Mouse (Mus musculus) lung, postnatal 0 days (tissue): ENCODE measurements around the gene Itpa. TPM values are rescaled to one million over a fixed set of nuclear protein-coding genes. Genes with fewer than 3 reads are reported as not detected.

Experiments
- ATAC-seq: fragments of 200-750 bp; cut with Nextera tagmentation; 2 replicates; pipeline ENCODE4 v1.8.0; 2017; ENCODE audit warnings: moderate library complexity
- DNase-seq: peaks from one replicate; pipeline ENCODE4 v3.0.0-alpha.2; 2016; ENCODE audit warnings: low spot score
- H3K27ac ChIP-seq: fragments of 300-500 bp; sonication (generic); 2 replicates; pipeline ENCODE4 v1.5.1; 2014; ENCODE audit warnings: antibody characterized with exemption, mild to moderate bottlenecking, low read length, mixed read lengths
- H3K27me3 ChIP-seq: fragments of 300-500 bp; sonication (generic); replicated peaks from 2 replicates; pipeline ENCODE4 v1.6.1; 2014; ENCODE audit warnings: low read length, mixed read lengths; ENCODE audit not compliant: insufficient read depth
- H3K36me3 ChIP-seq: fragments of 300-500 bp; sonication (generic); 2 replicates; pipeline ENCODE4 v1.6.1; 2014; ENCODE audit warnings: low read length, mixed read lengths; ENCODE audit not compliant: insufficient read depth
- H3K4me1 ChIP-seq: fragments of 300-500 bp; sonication (generic); 2 replicates; pipeline ENCODE4 v1.6.1; 2014; ENCODE audit warnings: antibody characterized with exemption, low read depth, low read length, mixed read lengths; ENCODE audit not compliant: insufficient read depth
- H3K4me2 ChIP-seq: fragments of 300-500 bp; sonication (generic); replicated peaks from 2 replicates; pipeline ENCODE4 v1.6.1; 2014; ENCODE audit warnings: low read depth, mild to moderate bottlenecking, low read length, moderate library complexity, mixed read lengths
- H3K4me3 ChIP-seq: fragments of 300-500 bp; sonication (generic); 2 replicates; pipeline ENCODE4 v1.5.1; 2014; ENCODE audit warnings: low read depth, low read length
- H3K9ac ChIP-seq: fragments of 300-500 bp; sonication (generic); replicated peaks from 2 replicates; pipeline ENCODE4 v1.6.1; 2014; ENCODE audit warnings: low read depth, mild to moderate bottlenecking
- H3K9me3 ChIP-seq: fragments of 300-500 bp; sonication (generic); 2 replicates; pipeline ENCODE4 v1.6.1; 2016; ENCODE audit warnings: low read length, mixed read lengths
- CTCF ChIP-seq: IDR thresholded peaks from 2 replicates; pipeline ENCODE4 v1.5.1; 2016; ENCODE audit warnings: antibody characterized with exemption, mild to moderate bottlenecking
- EP300 ChIP-seq: IDR thresholded peaks from 2 replicates; pipeline ENCODE4 v1.6.1; 2016; ENCODE audit warnings: antibody characterized with exemption, mild to moderate bottlenecking, control low read depth
- WGBS: fragments of 180-500 bp; shearing (Covaris S2); extraction: QIAGEN DNeasy Blood & Tissue Kit; methylation state at CpG from one replicate; pipeline ENCODE4 v1.1.7; 2014; 5-methylcytosine and 5-hydroxymethylcytosine counted together
- polyA plus RNA-seq: library from polyadenylated mRNA; unstranded; fragments of >200 nt; fragmentation: Nextera tagmentation; extraction: Ambion mirVana; gene quantifications from 2 replicates; pipeline ENCODE4 v1.2.1, GENCODE M21; 2015

Gene Itpa
- polyA plus RNA-seq, 1 experiment from 2014 or later = 51.1 TPM

GRCm38 (mm10) chr2:130706602-130707001, 39.2 kb downstream of the Itpa start:
- no peaks in the 10 kb centered on the region for H3K27me3 ChIP-seq
- no peak overlapping the region for H3K4me2 ChIP-seq
- DNase-seq (no peak), ATAC-seq (no peak)
- peaks cover 11% of the 10 kb centered on the region; the same call in 1 of the 2 replicates for H3K36me3 ChIP-seq
- TF ChIP-seq EP300 (no peak), CTCF (no peak)
- no peak overlapping the region for H3K4me3 ChIP-seq
- H3K9ac ChIP-seq = no peak overlapping the region
- WGBS = 59% methylated on average over 4 of the region's 4 CpGs
- H3K4me1 ChIP-seq = no peaks in the 10 kb centered on the region
- no peaks in the 10 kb centered on the region for H3K9me3 ChIP-seq
- H3K27ac ChIP-seq = no peak overlapping the region

GRCm38 (mm10) chr2:130707057-130707456, 39.6 kb downstream of the Itpa start:
- Histone ChIP-seq H3K36me3 (peaks cover 11% of the 10 kb centered on the region; the same call in 1 of the 2 replicates), H3K4me2 (no peak overlapping the region), H3K4me1 (no peaks in the 10 kb centered on the region), H3K9ac (no peak overlapping the region), H3K27me3 (no peaks in the 10 kb centered on the region), H3K4me3 (no peak overlapping the region), H3K9me3 (no peaks in the 10 kb centered on the region), H3K27ac (no peak overlapping the region)
- WGBS = 54% methylated on average over 10 of the region's 10 CpGs
- no peak for TF ChIP-seq CTCF
- TF ChIP-seq EP300 = no peak
- ATAC-seq (no peak), DNase-seq (no peak)

GRCm38 (mm10) chr2:130717951-130718350, 50.5 kb downstream of the Itpa start:
- H3K36me3 ChIP-seq = peaks cover 30% of the 10 kb centered on the region
- TF ChIP-seq CTCF = no peak
- no peak for TF ChIP-seq EP300

GRCm38 (mm10) chr2:130724369-130724768, 57.0 kb downstream of the Itpa start:
- ATAC-seq = no peak
- peaks cover 35% of the 10 kb centered on the region for H3K36me3 ChIP-seq
- WGBS = 80% methylated on average over 4 of the region's 4 CpGs
- no peak overlapping the region for H3K9ac ChIP-seq
- H3K27me3 ChIP-seq = no peaks in the 10 kb centered on the region
- H3K4me2 ChIP-seq = no peak overlapping the region
- no peak overlapping the region for H3K27ac ChIP-seq
- no peaks in the 10 kb centered on the region for H3K9me3 ChIP-seq
- no peak for TF ChIP-seq CTCF
- no peak for TF ChIP-seq EP300
- no peaks in the 10 kb centered on the region for H3K4me1 ChIP-seq
- DNase-seq = no peak
- no peak overlapping the region for H3K4me3 ChIP-seq

More at GRCm38 (mm10) chr2:130717951-130718350, 50.5 kb downstream of the Itpa start:
- ATAC-seq (no peak), DNase-seq (no peak)
- Histone ChIP-seq H3K9me3 (no peaks in the 10 kb centered on the region), H3K27me3 (no peaks in the 10 kb centered on the region), H3K4me2 (no peak overlapping the region), H3K9ac (no peak overlapping the region), H3K4me1 (no peaks in the 10 kb centered on the region), H3K27ac (no peak overlapping the region), H3K4me3 (no peak overlapping the region)
- WGBS = 63% methylated on average over 6 of the region's 6 CpGs

GRCm38 (mm10) chr2:130727752-130728151, 60.3 kb downstream of the Itpa start:
- WGBS = 92% methylated on average over 1 of the region's 1 CpGs
- Histone ChIP-seq H3K4me3 (no peak overlapping the region), H3K9ac (no peak overlapping the region), H3K36me3 (peaks cover 43% of the 10 kb centered on the region), H3K27me3 (no peaks in the 10 kb centered on the region), H3K4me2 (no peak overlapping the region), H3K4me1 (no peaks in the 10 kb centered on the region), H3K9me3 (no peaks in the 10 kb centered on the region), H3K27ac (no peak overlapping the region)
- ATAC-seq (no peak), DNase-seq (no peak)
- TF ChIP-seq EP300 (no peak), CTCF (no peak)

- Histone ChIP-seq H3K9me3 (no peaks in the 10 kb centered on the region), H3K27ac (no peak overlapping the region), H3K9ac (no peak overlapping the region), H3K4me1 (no peaks in the 10 kb centered on the region), H3K4me3 (no peak overlapping the region), H3K36me3 (peaks cover 43% of the 10 kb centered on the region), H3K27me3 (no peaks in the 10 kb centered on the region), H3K4me2 (no peak overlapping the region)
- TF ChIP-seq EP300 = no peak
- no peak for TF ChIP-seq CTCF
- WGBS = 88% methylated on average over 2 of the region's 2 CpGs
- ATAC-seq (no peak), DNase-seq (no peak)
Measured at GRCm38 (mm10) chr2:130728906-130729585, 61.6 kb downstream of the Itpa start.
